Mouse (Mus musculus) CH12.LX (cell line): ENCODE data around the gene Lama5. TPM values are rescaled to one million over a fixed set of nuclear protein-coding genes. Genes with fewer than 3 reads are reported as not detected.

Experiments used
- DNase-seq: peaks from one replicate; pipeline ENCODE4 v3.0.0-alpha.2; 2013; ENCODE audit errors: extremely low read depth
- H3K27ac ChIP-seq: 2 replicates; pipeline ENCODE4 v1.5.1; 2012; ENCODE audit warnings: low read depth, mild to moderate bottlenecking, control low read depth, moderate library complexity; ENCODE audit not compliant: insufficient read depth
- H3K27me3 ChIP-seq: replicated peaks from 2 replicates; pipeline ENCODE3; 2012; ENCODE audit warnings: inconsistent platforms
- H3K36me3 ChIP-seq, 2 experiments: replicated peaks in 1 of 2; 2 replicates each; pipeline versions ENCODE3 to v1.6.1; 2012; ENCODE audit warnings: inconsistent platforms in 1 of 2, low read length in 1 of 2, mild to moderate bottlenecking in 1 of 2, mixed read lengths in 1 of 2, moderate library complexity in 1 of 2; ENCODE audit not compliant: control insufficient read depth in 1 of 2, insufficient read depth in 1 of 2
- H3K4me1 ChIP-seq, 2 experiments: 2 replicates each; pipeline ENCODE4 v1.6.1; 2012; ENCODE audit warnings: inconsistent platforms in 1 of 2, moderate library complexity in 1 of 2; ENCODE audit not compliant: insufficient read depth in 2 of 2, control insufficient read depth in 1 of 2
- H3K4me2 ChIP-seq: 2 replicates; pipeline ENCODE4 v1.6.1; 2012; ENCODE audit warnings: low read depth, mild to moderate bottlenecking, control low read depth; ENCODE audit not compliant: poor library complexity, insufficient read depth, severe bottlenecking
- H3K4me3 ChIP-seq, 3 experiments: fragments of 150-350 bp in 1 of 3; sonication (generic) in 1 of 3; replicated peaks in 1 of 3; 2 replicates each; pipeline versions ENCODE3 to v1.5.1; 2011 to 2012; ENCODE audit warnings: low read depth in 2 of 3, low read length in 2 of 3, mild to moderate bottlenecking in 2 of 3, moderate library complexity in 2 of 3, control low read depth in 1 of 3, improper control_type of control experiment in 1 of 3, inconsistent platforms in 1 of 3, mixed read lengths in 1 of 3; ENCODE audit not compliant: poor library complexity in 1 of 3
- H3K79me2 ChIP-seq: replicated peaks from 2 replicates; pipeline ENCODE4 v1.6.1; 2012; ENCODE audit warnings: mild to moderate bottlenecking, moderate library complexity; ENCODE audit not compliant: control insufficient read depth, poor library complexity, insufficient read depth, severe bottlenecking; ENCODE audit errors: extremely low read depth
- H3K9ac ChIP-seq: 2 replicates; pipeline ENCODE4 v1.6.1; 2012; ENCODE audit warnings: low read depth, mild to moderate bottlenecking, control low read depth, moderate library complexity; ENCODE audit not compliant: insufficient read depth
- H3K9me3 ChIP-seq: replicated peaks from 2 replicates; pipeline ENCODE3; 2012; ENCODE audit warnings: low read length, inconsistent platforms, mixed read lengths
- BHLHE40 ChIP-seq: IDR thresholded peaks from 2 replicates; pipeline ENCODE4 v1.6.1; 2011; ENCODE audit warnings: mild to moderate bottlenecking, low read depth, low read length, improper control_type of control experiment
- CHD1 ChIP-seq: IDR thresholded peaks from 2 replicates; pipeline ENCODE4 v1.6.1; 2012; ENCODE audit warnings: low read depth, low read length, improper control_type of control experiment, inconsistent platforms
- CHD2 ChIP-seq: IDR thresholded peaks from 2 replicates; pipeline ENCODE4 v1.6.1; 2011; ENCODE audit warnings: low read length, improper control_type of control experiment
- E2F4 ChIP-seq: IDR thresholded peaks from 2 replicates; pipeline ENCODE4 v1.6.1; 2011; ENCODE audit warnings: low read depth, low read length, improper control_type of control experiment; ENCODE audit not compliant: insufficient replicate concordance
- ELF1 ChIP-seq: IDR thresholded peaks from 2 replicates; pipeline ENCODE4 v1.6.1; 2014; ENCODE audit warnings: low read depth, mild to moderate bottlenecking, inconsistent platforms, low read length, improper control_type of control experiment
- EP300 ChIP-seq: IDR thresholded peaks from 2 replicates; pipeline ENCODE4 v1.6.1; 2011; ENCODE audit warnings: low read length, improper control_type of control experiment
- ETS1 ChIP-seq: conservative IDR thresholded peaks from 2 replicates; pipeline ENCODE4 v1.6.1; 2012; ENCODE audit warnings: low read depth, mild to moderate bottlenecking, inconsistent platforms, low read length, improper control_type of control experiment, moderate library complexity
- IRF4 ChIP-seq: IDR thresholded peaks from 2 replicates; pipeline ENCODE4 v1.6.1; 2014; ENCODE audit warnings: low read depth, mild to moderate bottlenecking, inconsistent platforms, low read length, improper control_type of control experiment
- JUND ChIP-seq: conservative IDR thresholded peaks from 2 replicates; pipeline ENCODE4 v1.6.1; 2011; ENCODE audit warnings: low read depth, low read length, improper control_type of control experiment
- MAFK ChIP-seq: IDR thresholded peaks from 2 replicates; pipeline ENCODE4 v1.6.1; 2011; ENCODE audit warnings: low read length, improper control_type of control experiment; ENCODE audit not compliant: insufficient replicate concordance
- MAX ChIP-seq: IDR thresholded peaks from 2 replicates; pipeline ENCODE4 v1.6.1; 2011; ENCODE audit warnings: low read length, improper control_type of control experiment
- MAZ ChIP-seq: IDR thresholded peaks from 2 replicates; pipeline ENCODE4 v1.6.1; 2012; ENCODE audit warnings: low read depth, mild to moderate bottlenecking, inconsistent platforms, low read length, improper control_type of control experiment, moderate library complexity
- MEF2A ChIP-seq: IDR thresholded peaks from 2 replicates; pipeline ENCODE4 v1.6.1; 2014; ENCODE audit warnings: low read depth, mild to moderate bottlenecking, inconsistent platforms, low read length, improper control_type of control experiment, borderline replicate concordance
- MYC ChIP-seq: IDR thresholded peaks from 2 replicates; pipeline ENCODE4 v1.6.1; 2011; ENCODE audit warnings: low read depth, mild to moderate bottlenecking, improper control_type of control experiment, low read length
- NELFE ChIP-seq: IDR thresholded peaks from 2 replicates; pipeline ENCODE4 v1.6.1; 2011; ENCODE audit warnings: low read depth, low read length, improper control_type of control experiment
- PAX5 ChIP-seq: IDR thresholded peaks from 2 replicates; pipeline ENCODE4 v1.6.1; 2012; ENCODE audit warnings: low read length, inconsistent platforms, mixed read lengths
- POLR2A ChIP-seq: IDR thresholded peaks from 2 replicates; pipeline ENCODE4 v1.6.1; 2011; ENCODE audit warnings: low read depth, mild to moderate bottlenecking, improper control_type of control experiment, low read length
- POLR2AphosphoS2 ChIP-seq: IDR thresholded peaks from 2 replicates; pipeline ENCODE4 v1.6.1; 2011; ENCODE audit warnings: low read depth, low read length, improper control_type of control experiment
- RAD21 ChIP-seq: IDR thresholded peaks from 2 replicates; pipeline ENCODE4 v1.6.1; 2011; ENCODE audit warnings: low read depth, mild to moderate bottlenecking, low read length, improper control_type of control experiment, moderate library complexity
- RCOR1 ChIP-seq: conservative IDR thresholded peaks from 2 replicates; pipeline ENCODE4 v1.6.1; 2012; ENCODE audit warnings: low read depth, mild to moderate bottlenecking, inconsistent platforms, low read length, improper control_type of control experiment
- UBTF ChIP-seq: IDR thresholded peaks from 2 replicates; pipeline ENCODE4 v1.6.1; 2012; ENCODE audit warnings: low read depth, mild to moderate bottlenecking, inconsistent platforms, low read length, improper control_type of control experiment, moderate library complexity
- USF1 ChIP-seq: IDR thresholded peaks from 2 replicates; pipeline ENCODE4 v1.6.1; 2014; ENCODE audit warnings: low read depth, mild to moderate bottlenecking, inconsistent platforms, low read length, improper control_type of control experiment
- USF2 ChIP-seq: conservative IDR thresholded peaks from 2 replicates; pipeline ENCODE4 v1.6.1; 2011; ENCODE audit warnings: low read depth, low read length, improper control_type of control experiment
- ZC3H11A ChIP-seq: IDR thresholded peaks from 2 replicates; pipeline ENCODE4 v1.6.1; 2012; ENCODE audit warnings: low read depth, mild to moderate bottlenecking, inconsistent platforms, low read length, improper control_type of control experiment
- ZKSCAN1 ChIP-seq: IDR thresholded peaks from 2 replicates; pipeline ENCODE4 v1.6.1; 2012; ENCODE audit warnings: low read depth, inconsistent platforms, low read length, improper control_type of control experiment, borderline replicate concordance
- ZMIZ1 ChIP-seq: IDR thresholded peaks from 2 replicates; pipeline ENCODE4 v1.6.1; 2012; ENCODE audit warnings: low read depth, mild to moderate bottlenecking, inconsistent platforms, low read length, improper control_type of control experiment
- ZNF384 ChIP-seq: IDR thresholded peaks from 2 replicates; pipeline ENCODE4 v1.6.1; 2012; ENCODE audit warnings: low read depth, low read length, improper control_type of control experiment, inconsistent platforms
- dilution Hi-C: fragments of 300-500 bp; cut with MboI; formaldehyde crosslinking; loops from 2 replicates; pipeline ENCODE4 v1.14.3; 2020; ENCODE audit warnings: low sequenced_read_pairs; ENCODE audit not compliant: extremely low pct_unique_long_range_greater_than_20kb, extremely low pct_ligation_motif_present
- in situ Hi-C: fragments of 300-500 bp; cut with MboI; formaldehyde crosslinking; loops from 3 replicates; pipeline ENCODE4 v1.14.3; 2019; ENCODE audit warnings: low sequenced_read_pairs, low pct_ligation_motif_present, low pct_unique_long_range_greater_than_20kb, mixed read lengths
- polyA plus RNA-seq: library from polyadenylated mRNA; unstranded; fragments of >175 nt; gene quantifications from 2 replicates; pipeline ENCODE4 v1.2.1, GENCODE M21; 2012; ENCODE audit warnings: low read depth; ENCODE audit not compliant: insufficient read length
- total RNA-seq, 2 experiments: library from RNA; depleted of rRNA; stranded (reverse); fragments of 300-350 nt in 1 of 2; fragments of >200 nt in 1 of 2; gene quantifications; 2 replicates each; pipeline ENCODE4 v1.2.3; 2012 to 2014

The Lama5 gene
- total and polyA plus RNA-seq, 3 experiments = 0.20 to 0.85 (median 0.67) TPM

- H3K27me3 ChIP-seq = no peaks in the 10 kb centered on the region
- no peaks in the 10 kb centered on the region for H3K4me1 ChIP-seq
- no peaks in the 10 kb centered on the region for H3K79me2 ChIP-seq
- DNase-seq = no peak
- no peak overlapping the region for H3K4me2 ChIP-seq
- no peak overlapping the region for H3K4me3 ChIP-seq
- dilution Hi-C loops (no loop called here), in situ Hi-C loops (no loop called here)
- TF ChIP-seq RAD21 (no peak), MAX (no peak), NELFE (no peak), MYC (no peak), BHLHE40 (no peak), RCOR1 (no peak), MAFK (no peak), ZKSCAN1 (no peak), ZMIZ1 (no peak), IRF4 (no peak), EP300 (no peak), UBTF (no peak), POLR2AphosphoS2 (no peak), ELF1 (no peak), USF1 (no peak), ETS1 (no peak), CHD2 (no peak), MEF2A (no peak), PAX5 (no peak), ZNF384 (no peak)
- peaks cover 59 to 88% of the 10 kb centered on the region in 2 experiments for H3K36me3 ChIP-seq
- H3K9me3 ChIP-seq = no peaks in the 10 kb centered on the region
- no peak overlapping the region for H3K27ac ChIP-seq
- no peak overlapping the region for H3K9ac ChIP-seq
Measured at GRCm38 (mm10) chr2:180148551-180148950, 77.1 kb downstream of the Lama5 start.

DNA sequence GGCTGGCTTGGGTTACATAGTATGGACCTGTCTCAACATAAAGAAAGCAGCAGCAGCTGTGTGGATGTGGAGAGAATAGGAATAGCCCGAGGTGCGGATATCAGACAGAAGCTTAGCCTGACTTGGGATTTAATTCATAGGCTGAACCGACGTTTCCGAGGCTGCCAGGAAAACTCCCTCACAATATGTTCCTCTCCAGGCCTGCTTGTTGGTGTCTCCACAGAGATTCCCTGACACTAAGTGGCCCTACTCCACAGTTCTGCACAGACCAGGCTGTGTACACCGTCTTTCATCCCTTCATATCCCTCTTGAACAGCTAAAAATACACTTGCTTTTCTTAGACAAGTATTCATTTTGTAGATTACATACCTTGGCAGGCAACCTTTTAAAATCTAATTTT lies 78.3 kb downstream of the Lama5 start:
- dilution Hi-C loops = no loop called here
- Histone ChIP-seq H3K27me3 (no peaks in the 10 kb centered on the region), H3K4me3 (no peak overlapping the region), H3K9me3 (no peaks in the 10 kb centered on the region)
- no peak for DNase-seq
- TF ChIP-seq ZMIZ1 (no peak), MAX (no peak), ELF1 (no peak), RCOR1 (no peak), MEF2A (no peak), IRF4 (no peak), EP300 (no peak), MAFK (no peak), POLR2A (no peak), MAZ (no peak), ETS1 (no peak), ZC3H11A (no peak), CHD1 (no peak), E2F4 (no peak), NELFE (no peak), USF2 (no peak), JUND (no peak)
- TF ChIP-seq, all 38 proteins: peak for 0
- Histone ChIP-seq H3K4me1 (no peaks in the 10 kb centered on the region), H3K36me3 (peaks cover 51 to 83% of the 10 kb centered on the region in 2 experiments), H3K79me2 (no peaks in the 10 kb centered on the region), H3K9ac (no peak overlapping the region), H3K27ac (no peak overlapping the region), H3K4me2 (no peak overlapping the region)
- in situ Hi-C loops = no loop called here
